Mouse (Mus musculus) bone marrow, adult 2 months (tissue): Measurements from ENCODE around the gene Tspan10. TPM values are rescaled to one million over a fixed set of nuclear protein-coding genes. Genes with fewer than 3 reads are reported as not detected.
"Not testable (repeated sequence)": the region's sequence is repeated elsewhere in the genome, so short reads cannot be mapped to it uniquely, and the experiment has no call there.

Experiments used
- H3K27ac ChIP-seq: fragments of 200-500 bp; 2 replicates; pipeline ENCODE4 v1.5.1; 2012; ENCODE audit warnings: low read depth, mild to moderate bottlenecking, control low read depth, inconsistent platforms, low read length; ENCODE audit not compliant: control insufficient read depth, poor library complexity, insufficient read depth
- H3K4me1 ChIP-seq: fragments of 200-500 bp; 2 replicates; pipeline ENCODE4 v1.6.1; 2011; ENCODE audit warnings: low read length; ENCODE audit not compliant: control insufficient read depth, insufficient read depth
- H3K4me3 ChIP-seq: fragments of 200-500 bp; replicated peaks from 2 replicates; pipeline ENCODE3; 2011; ENCODE audit warnings: mild to moderate bottlenecking, low read depth, low read length, control low read depth; ENCODE audit not compliant: control insufficient read depth
- CTCF ChIP-seq: fragments of 200-500 bp; IDR thresholded peaks from 2 replicates; pipeline ENCODE4 v1.5.1; 2011; ENCODE audit warnings: low read length, control low read depth; ENCODE audit not compliant: control insufficient read depth, insufficient read depth
- POLR2A ChIP-seq: fragments of 200-500 bp; IDR thresholded peaks from 2 replicates; pipeline ENCODE4 v1.6.1; 2011; ENCODE audit warnings: low read depth, mild to moderate bottlenecking, control low read depth, low read length, borderline replicate concordance; ENCODE audit not compliant: control insufficient read depth
- WGBS: fragments of 180-500 bp; shearing (Covaris S2); methylation state at CpG from one replicate; pipeline ENCODE4 v1.1.7; 2018; 5-methylcytosine and 5-hydroxymethylcytosine counted together
- polyA plus RNA-seq: library from polyadenylated mRNA; stranded (reverse); fragments of >200 nt; gene quantifications from 2 replicates; pipeline ENCODE4 v1.2.4, GENCODE M21; 2011; ENCODE audit warnings: low replicate concordance; ENCODE audit not compliant: missing spikeins, insufficient read depth, insufficient read length

Gene Tspan10
- not detected in 2 replicates for polyA plus RNA-seq

DNA sequence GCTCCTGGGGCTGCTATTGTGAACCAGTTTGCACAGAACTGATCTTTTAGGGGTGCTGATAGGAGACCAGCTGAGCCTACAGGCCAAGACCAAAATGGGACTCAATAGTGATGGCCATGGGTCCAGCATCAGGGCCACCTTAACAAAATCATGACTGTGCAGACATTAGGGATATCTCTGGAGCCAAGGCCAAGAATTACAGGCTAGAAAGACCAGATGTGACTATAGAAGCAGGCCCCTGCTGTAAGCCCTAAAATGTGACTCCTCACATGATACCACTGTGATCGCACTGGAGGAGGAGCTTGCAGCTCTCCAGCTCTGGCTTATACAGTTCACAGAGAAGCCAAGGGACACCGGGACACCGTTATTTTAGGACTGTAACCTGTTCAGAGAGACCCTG is at the start of gene Tspan10:
Gene Tspan10, plus strand, starts transcription at position 301 of the 400 bp plus-strand sequence.
- 0 out of 2 replicates have a peak, but pooled peaks cover 2% of the 10 kb centered on the region for H3K4me1 ChIP-seq
- no peak for TF ChIP-seq POLR2A
- TF ChIP-seq CTCF: no peak
- H3K27ac ChIP-seq: no peak within 1 kb of the TSS
- 88% methylated on average over 3 of the region's 3 CpGs for WGBS
- H3K4me3 ChIP-seq: no peak within 1 kb of the TSS

DNA sequence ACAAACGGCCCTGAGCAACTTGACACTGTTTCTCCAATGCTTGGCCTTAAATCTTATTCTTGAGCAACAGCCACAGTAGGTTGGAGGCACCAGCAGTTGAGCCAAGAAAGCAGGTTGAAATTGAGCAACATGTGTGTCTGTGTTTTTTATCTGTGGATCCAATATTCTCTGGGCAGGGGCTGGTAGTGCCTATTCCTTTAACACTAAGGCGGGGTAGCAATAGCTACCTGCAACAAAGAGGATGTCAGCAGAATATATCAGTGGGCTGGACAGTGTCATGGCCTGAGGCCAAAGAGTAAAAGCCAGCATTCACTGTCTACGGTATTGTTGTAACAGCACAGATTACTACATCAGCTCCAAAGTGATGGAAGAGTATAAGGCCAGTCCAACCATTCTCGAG is 46.8 kb upstream of the Tspan10 start:
- no peak overlapping the region for H3K4me3 ChIP-seq
- no peak overlapping the region for H3K27ac ChIP-seq
- WGBS: 58% methylated on average over 4 of the region's 4 CpGs
- TF ChIP-seq POLR2A: no peak
- TF ChIP-seq CTCF: no peak
- no peaks in the 10 kb centered on the region; the same call in none of the 2 replicates for H3K4me1 ChIP-seq

DNA sequence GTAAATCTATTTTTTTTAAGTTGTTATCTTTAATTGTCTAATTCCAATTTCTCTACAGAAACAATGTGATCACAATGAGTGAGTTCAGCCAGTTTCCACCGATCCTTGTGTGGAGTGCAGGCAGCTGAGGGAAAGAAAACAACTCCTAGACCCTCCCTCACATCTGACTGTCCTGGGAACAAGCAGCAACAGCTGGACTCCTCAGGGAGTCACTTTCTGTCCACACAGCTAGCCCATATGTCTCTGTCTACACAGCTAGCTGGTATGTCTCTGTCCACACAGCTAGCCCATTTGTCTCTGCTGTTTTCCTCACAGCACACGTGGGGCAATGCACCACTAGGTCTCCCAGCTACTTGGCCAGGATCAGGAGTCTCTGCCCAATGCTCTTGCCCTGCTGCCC is 44.8 kb upstream of the Tspan10 start:
- TF ChIP-seq CTCF (no peak), POLR2A (no peak)
- WGBS: 84% methylated on average over 2 of the region's 2 CpGs
- no peak overlapping the region for H3K27ac ChIP-seq
- H3K4me1 ChIP-seq: no peaks in the 10 kb centered on the region; the same call in none of the 2 replicates
- no peak overlapping the region for H3K4me3 ChIP-seq

DNA sequence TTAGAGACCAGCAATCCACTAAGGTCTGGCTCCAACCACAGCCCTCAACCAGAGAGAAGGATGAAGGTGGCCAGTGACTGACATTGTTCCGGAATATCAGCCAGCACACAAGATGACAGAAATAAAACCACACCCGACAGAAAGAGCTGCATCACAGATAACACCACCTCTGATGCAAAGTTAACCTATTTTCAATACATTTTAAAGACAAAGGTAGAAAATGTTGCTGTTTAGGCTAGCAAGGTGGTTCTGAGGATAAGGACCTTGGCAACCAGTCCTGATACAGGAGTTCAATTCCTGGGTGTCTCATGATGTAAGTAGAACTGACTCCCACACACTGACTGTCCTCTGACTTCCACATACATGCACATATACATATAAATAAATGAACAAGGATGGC is 43.1 kb upstream of the Tspan10 start:
- TF ChIP-seq CTCF (no peak), POLR2A (no peak)
- H3K4me3 ChIP-seq: no peak overlapping the region
- no peaks in the 10 kb centered on the region; the same call in none of the 2 replicates for H3K4me1 ChIP-seq
- 61% methylated on average over 2 of the region's 2 CpGs for WGBS
- H3K27ac ChIP-seq: no peak overlapping the region

DNA sequence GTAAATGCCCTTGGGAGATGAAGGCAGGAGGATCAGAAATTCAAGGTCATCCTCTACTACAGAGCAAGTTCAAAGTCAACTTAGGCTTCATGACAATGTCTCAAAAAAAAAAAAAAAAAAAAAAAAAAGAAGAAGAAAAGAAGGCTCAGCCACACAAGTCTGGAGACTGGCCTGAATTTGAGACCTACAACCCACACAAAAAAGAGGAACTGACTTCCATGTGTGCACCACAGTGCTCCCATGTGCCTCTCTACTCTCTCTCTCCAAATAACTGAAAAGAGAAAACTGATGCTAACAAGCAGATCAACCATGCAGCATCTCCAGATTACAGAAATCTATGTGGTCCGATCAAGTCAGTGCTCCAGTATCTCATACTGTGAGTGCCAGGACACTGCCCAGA is 37.6 kb upstream of the Tspan10 start:
- TF ChIP-seq CTCF (no peak), POLR2A (no peak)
- Histone ChIP-seq H3K27ac (no peak overlapping the region), H3K4me1 (no peaks in the 10 kb centered on the region), H3K4me3 (no peak overlapping the region)
- 55% methylated on average over 1 of the region's 1 CpGs for WGBS

DNA sequence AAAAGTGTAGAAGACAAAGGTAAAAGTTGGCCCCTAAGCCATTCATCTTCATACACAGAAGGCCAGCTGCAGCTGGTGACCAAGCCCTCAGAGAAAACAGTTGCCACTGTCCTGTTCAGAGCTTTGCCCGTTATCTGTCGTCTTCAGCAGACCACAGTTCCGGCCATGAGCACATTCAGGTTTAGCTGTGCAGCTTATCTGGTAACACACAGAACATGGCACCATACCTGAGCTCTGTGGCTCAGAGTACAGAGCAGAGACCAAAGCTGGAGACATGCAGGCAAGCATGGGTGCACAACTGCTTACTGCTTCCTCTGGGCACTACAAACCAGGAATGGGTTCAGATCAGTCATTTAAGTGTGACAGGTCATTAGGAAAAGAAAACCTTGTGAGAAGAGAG is 36.6 kb upstream of the Tspan10 start:
- no peak overlapping the region for H3K4me3 ChIP-seq
- WGBS: 47% methylated on average over 3 of the region's 3 CpGs
- no peak overlapping the region for H3K27ac ChIP-seq
- H3K4me1 ChIP-seq: no peaks in the 10 kb centered on the region
- TF ChIP-seq POLR2A (no peak), CTCF (no peak)

DNA sequence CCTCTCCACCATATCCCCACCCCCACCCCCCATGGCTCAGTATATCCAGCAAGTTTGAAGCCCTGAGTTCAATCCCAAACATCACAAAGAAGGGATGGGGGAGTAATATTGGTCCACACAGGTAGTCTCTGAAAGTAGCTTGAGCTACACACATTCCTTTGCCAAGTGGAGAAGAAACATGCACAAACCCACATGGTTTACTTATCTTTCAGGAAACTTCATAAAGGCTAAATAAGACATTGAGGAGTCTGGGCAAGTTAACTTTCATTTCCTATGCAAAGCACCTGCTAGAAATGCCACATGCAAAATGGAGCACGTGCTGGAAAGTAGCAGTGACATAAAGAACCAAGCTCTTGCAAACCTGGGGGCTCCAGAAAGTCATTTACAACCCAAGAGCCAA is 36.0 kb upstream of the Tspan10 start:
- WGBS: 55% methylated on average over 1 of the region's 1 CpGs
- TF ChIP-seq CTCF (no peak), POLR2A (no peak)
- no peak overlapping the region for H3K4me3 ChIP-seq
- H3K4me1 ChIP-seq: no peaks in the 10 kb centered on the region
- no peak overlapping the region for H3K27ac ChIP-seq

DNA sequence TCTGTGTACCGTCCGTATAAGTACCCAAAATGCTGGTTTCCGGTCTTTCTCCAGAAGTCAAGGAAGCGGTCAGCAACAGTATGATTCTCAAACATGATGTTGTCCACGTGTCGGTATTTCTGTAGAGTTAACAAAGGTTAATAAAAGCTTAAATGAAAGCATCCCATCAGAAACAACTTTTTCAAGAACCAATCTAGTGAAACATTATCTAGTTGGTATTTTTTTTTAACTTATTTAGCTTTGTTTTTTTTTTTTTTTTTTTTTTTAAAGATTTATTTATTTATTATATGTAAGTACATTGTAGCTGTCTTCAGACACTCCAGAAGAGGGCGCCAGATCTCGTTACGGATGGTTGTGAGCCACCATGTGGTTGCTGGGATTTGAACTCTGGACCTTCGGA is 28.8 kb upstream of the Tspan10 start:
- not testable (repeated sequence) for H3K4me1 ChIP-seq, H3K27ac ChIP-seq, H3K4me3 ChIP-seq
- 95% methylated on average over 7 of the region's 10 CpGs for WGBS

DNA sequence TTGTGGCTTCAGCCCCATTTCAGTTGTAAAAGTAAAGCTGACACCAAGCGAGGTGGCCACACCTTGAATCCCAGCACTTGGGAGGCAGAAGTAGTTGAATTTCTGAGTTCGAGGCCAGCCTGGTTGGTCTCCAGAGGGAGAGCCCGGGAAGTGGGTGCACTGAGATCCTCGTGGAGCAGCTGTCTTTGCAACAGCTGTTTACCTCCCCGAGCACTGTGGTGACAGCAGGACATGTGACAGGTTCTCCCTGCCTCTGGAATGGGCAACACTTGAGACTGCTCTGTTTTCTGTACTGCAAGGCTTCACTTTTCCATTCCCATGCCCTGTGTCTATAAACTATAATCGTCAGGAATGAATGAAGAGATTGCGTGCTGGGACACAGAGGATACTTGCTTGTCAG is 24.6 kb upstream of the Tspan10 start:
- Histone ChIP-seq H3K4me3 (no peak overlapping the region), H3K27ac (no peak overlapping the region), H3K4me1 (no peaks in the 10 kb centered on the region)
- TF ChIP-seq POLR2A (no peak), CTCF (no peak)
- WGBS: 86% methylated on average over 7 of the region's 7 CpGs
